Mouse (Mus musculus): ENCODE measurements at regions not wholly inside any gene's neighbourhood (a gene's known extent, or its start where the extent isn't known, plus 50 kb on each side); places are given as distances from the start of the nearest gene placed in this dataset.

- H3K9me3 ChIP-seq (ENCODE audit: control insufficient read depth, low read length) = no peaks in the 10 kb centered on the region
- H3K4me3 ChIP-seq (ENCODE audit: low read length) = no peak overlapping the region
- no peak overlapping the region for H3K4me2 ChIP-seq (ENCODE audit: low read depth, low read length)
- no peak for ATAC-seq (ENCODE audit: low read depth)
- H3K27ac ChIP-seq (ENCODE audit: low read length) = no peak overlapping the region
- H3K9ac ChIP-seq (ENCODE audit: low read length) = no peak overlapping the region
- no peaks in the 10 kb centered on the region for H3K36me3 ChIP-seq (ENCODE audit: control insufficient read depth, insufficient read depth, low read length)
- no peaks in the 10 kb centered on the region for H3K27me3 ChIP-seq (ENCODE audit: control insufficient read depth, insufficient read depth, low read depth, low read length)
- WGBS = 87% methylated on average over 6 of the region's 6 CpGs
- H3K4me1 ChIP-seq (replicated peaks; ENCODE audit: control insufficient read depth, insufficient read depth, low read length) = peaks cover 11% of the 10 kb centered on the region; the same call in 1 of the 2 replicates
These were observed 563.8 kb upstream of the Atp2b1 start for GRCm38 (mm10) chr10:98350318-98350926.

- Histone ChIP-seq H3K4me1 (replicated peaks; ENCODE audit: control insufficient read depth, insufficient read depth, low read length) (peaks cover 11% of the 10 kb centered on the region; the same call in 1 of the 2 replicates), H3K4me3 (ENCODE audit: low read length) (no peak overlapping the region), H3K4me2 (ENCODE audit: low read depth, low read length) (no peak overlapping the region), H3K9me3 (ENCODE audit: control insufficient read depth, low read length) (no peaks in the 10 kb centered on the region), H3K9ac (ENCODE audit: low read length) (no peak overlapping the region), H3K27ac (ENCODE audit: low read length) (peak overlapping the region; percentile 50; the same call in 1 of the 2 replicates), H3K36me3 (ENCODE audit: control insufficient read depth, insufficient read depth, low read length) (no peaks in the 10 kb centered on the region), H3K27me3 (ENCODE audit: control insufficient read depth, insufficient read depth, low read depth, low read length) (no peaks in the 10 kb centered on the region)
- 25% methylated on average over 2 of the region's 2 CpGs for WGBS
- ATAC-seq (ENCODE audit: low read depth) = peak; percentile 82
These were observed 562.1 kb upstream of the Atp2b1 start for GRCm38 (mm10) chr10:98352061-98352460.

- H3K4me2 ChIP-seq (ENCODE audit: low read depth, low read length) = no peak overlapping the region
- H3K27ac ChIP-seq (ENCODE audit: low read length) = no peak overlapping the region
- peaks cover 11% of the 10 kb centered on the region; the same call in 1 of the 2 replicates for H3K4me1 ChIP-seq (replicated peaks; ENCODE audit: control insufficient read depth, insufficient read depth, low read length)
- 92% methylated on average over 2 of the region's 2 CpGs for WGBS
- no peaks in the 10 kb centered on the region for H3K27me3 ChIP-seq (ENCODE audit: control insufficient read depth, insufficient read depth, low read depth, low read length)
- no peak for ATAC-seq (ENCODE audit: low read depth)
- no peak overlapping the region for H3K9ac ChIP-seq (ENCODE audit: low read length)
- no peaks in the 10 kb centered on the region for H3K36me3 ChIP-seq (ENCODE audit: control insufficient read depth, insufficient read depth, low read length)
- no peaks in the 10 kb centered on the region for H3K9me3 ChIP-seq (ENCODE audit: control insufficient read depth, low read length)
- H3K4me3 ChIP-seq (ENCODE audit: low read length) = no peak overlapping the region
These were observed 559.7 kb upstream of the Atp2b1 start for GRCm38 (mm10) chr10:98354486-98354885.

GRCm38 (mm10) chr10:98364604-98365003, 549.6 kb upstream of the Atp2b1 start:
- Histone ChIP-seq H3K9ac (ENCODE audit: low read length) (no peak overlapping the region), H3K4me1 (replicated peaks; ENCODE audit: control insufficient read depth, insufficient read depth, low read length) (no peaks in the 10 kb centered on the region), H3K27me3 (ENCODE audit: control insufficient read depth, insufficient read depth, low read depth, low read length) (no peaks in the 10 kb centered on the region), H3K4me2 (ENCODE audit: low read depth, low read length) (no peak overlapping the region), H3K9me3 (ENCODE audit: control insufficient read depth, low read length) (no peaks in the 10 kb centered on the region), H3K27ac (ENCODE audit: low read length) (no peak overlapping the region), H3K36me3 (ENCODE audit: control insufficient read depth, insufficient read depth, low read length) (no peaks in the 10 kb centered on the region), H3K4me3 (ENCODE audit: low read length) (no peak overlapping the region)
- WGBS = 57% methylated on average over 2 of the region's 2 CpGs
- no peak for ATAC-seq (ENCODE audit: low read depth)

GRCm38 (mm10) chr10:98372561-98372960, 541.6 kb upstream of the Atp2b1 start:
- Histone ChIP-seq H3K4me3 (ENCODE audit: low read length) (no peak overlapping the region), H3K9me3 (ENCODE audit: control insufficient read depth, low read length) (no peaks in the 10 kb centered on the region), H3K27ac (ENCODE audit: low read length) (no peak overlapping the region), H3K36me3 (ENCODE audit: control insufficient read depth, insufficient read depth, low read length) (no peaks in the 10 kb centered on the region), H3K9ac (ENCODE audit: low read length) (no peak overlapping the region), H3K4me2 (ENCODE audit: low read depth, low read length) (no peak overlapping the region), H3K27me3 (ENCODE audit: control insufficient read depth, insufficient read depth, low read depth, low read length) (no peaks in the 10 kb centered on the region), H3K4me1 (replicated peaks; ENCODE audit: control insufficient read depth, insufficient read depth, low read length) (no peaks in the 10 kb centered on the region)
- 47% methylated on average over 4 of the region's 4 CpGs for WGBS
- no peak for ATAC-seq (ENCODE audit: low read depth)

GRCm38 (mm10) chr10:98373314-98373713, 540.9 kb upstream of the Atp2b1 start:
- ATAC-seq (ENCODE audit: low read depth) = no peak
- WGBS = 73% methylated on average over 3 of the region's 3 CpGs
- no peaks in the 10 kb centered on the region for H3K9me3 ChIP-seq (ENCODE audit: control insufficient read depth, low read length)
- no peaks in the 10 kb centered on the region for H3K4me1 ChIP-seq (replicated peaks; ENCODE audit: control insufficient read depth, insufficient read depth, low read length)
- no peaks in the 10 kb centered on the region for H3K27me3 ChIP-seq (ENCODE audit: control insufficient read depth, insufficient read depth, low read depth, low read length)
- no peaks in the 10 kb centered on the region for H3K36me3 ChIP-seq (ENCODE audit: control insufficient read depth, insufficient read depth, low read length)
- H3K4me3 ChIP-seq (ENCODE audit: low read length) = no peak overlapping the region
- H3K4me2 ChIP-seq (ENCODE audit: low read depth, low read length) = no peak overlapping the region
- H3K9ac ChIP-seq (ENCODE audit: low read length) = no peak overlapping the region
- H3K27ac ChIP-seq (ENCODE audit: low read length) = no peak overlapping the region

GRCm38 (mm10) chr10:98374684-98375083, 539.5 kb upstream of the Atp2b1 start:
- H3K36me3 ChIP-seq (ENCODE audit: control insufficient read depth, insufficient read depth, low read length) = no peaks in the 10 kb centered on the region
- no peak overlapping the region for H3K4me3 ChIP-seq (ENCODE audit: low read length)
- no peak overlapping the region for H3K27ac ChIP-seq (ENCODE audit: low read length)
- H3K9me3 ChIP-seq (ENCODE audit: control insufficient read depth, low read length) = no peaks in the 10 kb centered on the region
- no peaks in the 10 kb centered on the region for H3K27me3 ChIP-seq (ENCODE audit: control insufficient read depth, insufficient read depth, low read depth, low read length)
- no peak for ATAC-seq (ENCODE audit: low read depth)
- no peak overlapping the region for H3K9ac ChIP-seq (ENCODE audit: low read length)
- H3K4me1 ChIP-seq (replicated peaks; ENCODE audit: control insufficient read depth, insufficient read depth, low read length) = no peaks in the 10 kb centered on the region
- H3K4me2 ChIP-seq (ENCODE audit: low read depth, low read length) = no peak overlapping the region

- no peaks in the 10 kb centered on the region for H3K27me3 ChIP-seq (ENCODE audit: control insufficient read depth, insufficient read depth, low read depth, low read length)
- no peaks in the 10 kb centered on the region for H3K4me1 ChIP-seq (replicated peaks; ENCODE audit: control insufficient read depth, insufficient read depth, low read length)
- no peaks in the 10 kb centered on the region for H3K36me3 ChIP-seq (ENCODE audit: control insufficient read depth, insufficient read depth, low read length)
- ATAC-seq (ENCODE audit: low read depth) = no peak
- H3K4me3 ChIP-seq (ENCODE audit: low read length) = no peak overlapping the region
- no peak overlapping the region for H3K27ac ChIP-seq (ENCODE audit: low read length)
- no peak overlapping the region for H3K4me2 ChIP-seq (ENCODE audit: low read depth, low read length)
- H3K9ac ChIP-seq (ENCODE audit: low read length) = no peak overlapping the region
- no peaks in the 10 kb centered on the region for H3K9me3 ChIP-seq (ENCODE audit: control insufficient read depth, low read length)
These were observed 525.7 kb upstream of the Atp2b1 start for GRCm38 (mm10) chr10:98388543-98388942.

- H3K4me3 ChIP-seq (ENCODE audit: low read length) = no peak overlapping the region
- ATAC-seq (ENCODE audit: low read depth) = no peak
- H3K4me1 ChIP-seq (replicated peaks; ENCODE audit: control insufficient read depth, insufficient read depth, low read length) = no peaks in the 10 kb centered on the region
- H3K27ac ChIP-seq (ENCODE audit: low read length) = no peak overlapping the region
- H3K9ac ChIP-seq (ENCODE audit: low read length) = no peak overlapping the region
- H3K36me3 ChIP-seq (ENCODE audit: control insufficient read depth, insufficient read depth, low read length) = no peaks in the 10 kb centered on the region
- H3K27me3 ChIP-seq (ENCODE audit: control insufficient read depth, insufficient read depth, low read depth, low read length) = no peaks in the 10 kb centered on the region
- WGBS = 61% methylated on average over 1 of the region's 1 CpGs
- no peak overlapping the region for H3K4me2 ChIP-seq (ENCODE audit: low read depth, low read length)
- H3K9me3 ChIP-seq (ENCODE audit: control insufficient read depth, low read length) = no peaks in the 10 kb centered on the region
These were observed 514.3 kb upstream of the Atp2b1 start for GRCm38 (mm10) chr10:98399864-98400263.
